Mouse (Mus musculus) brain, embryonic 14.5 days (tissue): ENCODE results near the gene Sox5.

ENCODE experiments used
- CTCF ChIP-seq: fragments of 200-500 bp; IDR thresholded peaks from 2 replicates; pipeline ENCODE4 v1.5.1; 2012; ENCODE audit warnings: inconsistent platforms, mild to moderate bottlenecking, moderate library complexity, borderline replicate concordance; ENCODE audit not compliant: insufficient read depth, insufficient read length; ENCODE audit errors: extremely low read depth
- POLR2A ChIP-seq: fragments of 200-500 bp; IDR thresholded peaks from 2 replicates; pipeline ENCODE4 v1.6.1; 2012; ENCODE audit warnings: mild to moderate bottlenecking, inconsistent platforms, borderline replicate concordance; ENCODE audit not compliant: poor library complexity, insufficient read depth, insufficient read length, severe bottlenecking; ENCODE audit errors: extremely low read depth

GRCm38 (mm10) chr6:144772985-144773384 is 8.8 kb downstream of the Sox5 start:
- TF ChIP-seq CTCF (no peak), POLR2A (no peak)
